Mouse (Mus musculus) liver, embryonic 14.5 days (tissue): ENCODE measurements around the gene Pdcd6ip.

Source experiments
- CTCF ChIP-seq: IDR thresholded peaks from 2 replicates; pipeline ENCODE4 v1.5.1; 2016; ENCODE audit warnings: antibody characterized with exemption, low read depth, control low read depth
- EP300 ChIP-seq: IDR thresholded peaks from 2 replicates; pipeline ENCODE4 v1.6.1; 2016; ENCODE audit warnings: antibody characterized with exemption, low read depth

- TF ChIP-seq EP300 (no peak), CTCF (no peak)
Measured at GRCm38 (mm10) chr9:113731540-113731939, 23.5 kb upstream of the Pdcd6ip start.
